Mouse (Mus musculus): Measurements from ENCODE around the gene Alpk1. TPM values are rescaled to one million over a fixed set of nuclear protein-coding genes. Genes with fewer than 3 reads are reported as not detected.

The Alpk1 gene
- polyA plus RNA-seq (2012): 0.41 and 0.51 TPM in 2 replicates

DNA sequence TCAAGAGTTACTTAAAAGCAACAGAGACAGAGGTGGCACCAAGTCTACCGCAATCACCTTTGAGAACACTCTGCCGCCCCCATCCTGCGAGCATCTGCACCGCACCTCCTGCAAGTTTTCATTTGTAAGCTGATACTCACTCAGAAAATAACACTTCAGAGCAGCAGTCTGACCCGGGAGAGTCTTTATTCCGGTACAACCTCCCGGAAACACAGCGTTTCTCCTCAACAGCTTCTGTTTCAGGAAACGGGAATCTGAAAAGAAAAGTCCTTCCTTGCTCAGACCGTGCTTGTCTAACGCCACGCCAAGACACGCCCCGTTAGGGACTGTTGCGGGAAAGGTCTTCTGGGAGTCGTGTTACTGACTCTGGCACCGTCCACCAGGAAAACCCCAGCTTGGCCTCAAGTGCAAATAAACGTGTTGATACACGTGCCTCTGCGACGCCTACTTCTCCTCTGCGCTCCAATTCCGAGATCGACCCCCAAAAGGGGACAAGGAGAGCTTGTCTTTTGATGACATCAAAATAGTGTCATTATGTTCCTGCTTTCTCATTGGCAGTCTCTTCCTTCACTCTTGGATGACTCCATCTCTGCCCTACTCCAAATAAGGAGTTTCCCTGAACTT is at the start of gene Alpk1:
Alpk1 (minus strand) TSS at position 507 of the 624 bp plus-strand sequence.

DNA sequence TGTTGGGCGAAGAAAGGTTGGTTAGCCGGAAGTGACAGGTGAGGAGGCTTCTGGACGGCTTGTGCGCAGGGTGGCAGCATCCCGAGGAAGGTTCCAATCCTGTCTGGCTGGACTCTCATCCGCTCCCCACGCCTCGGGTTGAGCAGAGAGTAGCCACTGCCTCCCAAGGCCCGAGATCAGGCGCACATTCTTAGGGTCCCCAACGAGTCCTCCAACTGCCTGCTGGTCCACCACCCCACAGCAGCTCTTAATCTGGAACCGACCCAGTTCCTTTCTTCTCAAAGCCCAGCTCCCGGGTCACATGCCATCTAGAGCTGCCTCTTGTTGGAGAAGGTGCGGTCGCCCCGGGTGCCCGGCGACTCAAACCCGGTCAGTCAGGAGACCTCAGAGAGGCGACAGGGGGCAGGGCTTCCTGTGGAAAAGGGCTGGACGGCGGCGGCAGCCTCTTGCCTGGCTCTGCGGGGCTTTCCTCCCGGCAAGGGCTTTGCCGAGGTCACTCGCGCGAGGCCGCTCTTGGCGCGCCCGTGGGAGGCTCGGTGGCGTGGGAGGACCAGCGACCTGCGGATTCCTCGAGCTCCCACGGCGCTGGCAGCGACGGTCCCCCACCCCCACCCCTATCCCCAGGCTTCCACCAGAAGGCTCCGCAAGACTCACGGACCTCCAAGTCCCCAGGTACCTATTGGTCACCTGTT is 9.3 kb upstream of the Alpk1 start, which contains the start of gene Tifa:
Tifa (plus strand) TSS at position 306 of the 692 bp plus-strand sequence.

DNA sequence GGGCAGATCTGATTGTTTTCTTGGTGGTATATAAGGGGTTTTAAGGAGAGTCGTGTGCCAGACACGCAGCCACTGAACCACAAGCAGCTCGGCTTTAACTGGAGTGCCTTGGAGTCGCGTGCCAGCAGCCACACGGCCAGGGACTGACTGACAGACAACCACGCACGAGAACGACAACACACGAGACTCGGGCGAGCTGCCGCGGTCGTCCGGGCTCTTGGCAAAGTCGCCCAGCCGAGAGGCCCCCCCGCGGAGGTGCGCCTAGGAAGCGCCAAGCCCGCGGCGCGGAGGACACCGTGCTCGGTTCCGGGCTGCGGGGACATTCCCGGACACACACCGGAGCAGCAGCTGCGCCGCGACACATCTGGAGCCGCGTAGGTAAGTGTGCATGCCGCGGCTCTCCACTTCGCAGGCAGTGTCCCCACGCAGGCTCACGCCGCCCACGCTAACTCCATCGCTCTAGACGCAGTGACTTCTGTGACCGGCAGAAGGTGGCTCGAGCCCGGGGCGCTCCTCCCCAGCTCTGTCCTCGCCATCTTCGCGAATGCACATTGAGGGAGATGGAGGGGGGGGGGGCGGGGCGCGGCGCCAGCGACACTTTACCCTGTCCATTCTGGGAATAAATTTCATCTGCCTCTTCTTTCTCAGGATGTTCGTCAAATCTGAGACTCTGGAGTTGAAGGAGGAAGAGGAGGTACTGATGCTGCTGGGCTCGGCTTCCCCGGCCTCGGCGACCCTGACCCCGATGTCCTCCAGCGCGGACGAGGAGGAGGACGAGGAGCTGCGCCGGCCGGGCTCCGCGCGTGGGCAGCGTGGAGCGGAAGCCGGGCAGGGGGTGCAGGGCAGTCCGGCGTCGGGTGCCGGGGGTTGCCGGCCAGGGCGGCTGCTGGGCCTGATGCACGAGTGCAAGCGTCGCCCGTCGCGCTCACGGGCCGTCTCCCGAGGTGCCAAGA is 147.0 kb downstream of the Alpk1 start, which contains the start of gene Neurog2:
Neurog2 (plus strand) TSS at position 56 of the 953 bp plus-strand sequence.

Other genes with a start within 250 kb of the Alpk1 start
- 45.3 and 66.4 TPM in 2 replicates for gene Larp7, start 227.2 kb downstream of the Alpk1 start, polyA plus RNA-seq (2012)
- 0.75 and 0.95 TPM in 2 replicates for gene Zgrf1, start 227.0 kb downstream of the Alpk1 start, polyA plus RNA-seq (2012)
- gene Neurog2, start 147.4 kb downstream of the Alpk1 start, polyA plus RNA-seq (2012): 0.05 and 0.06 TPM in 2 replicates
- 110 and 165 TPM in 2 replicates for gene Tifa, start 9.3 kb upstream of the Alpk1 start, polyA plus RNA-seq (2012)
- gene Ap1ar, start 57.0 kb upstream of the Alpk1 start, polyA plus RNA-seq (2012): 77.4 and 85.1 TPM in 2 replicates
- gene Fam241a, start 115.8 kb upstream of the Alpk1 start, polyA plus RNA-seq (2012): 23.1 and 25.6 TPM in 2 replicates